Mouse (Mus musculus) adrenal gland (tissue): ENCODE measurements around the gene Foxp1.

ENCODE experiments used
- intact Hi-C: fragments of 180-260 bp; cut with DNase I; formaldehyde crosslinking; loops from one replicate; pipeline ENCODE4 v1.15.1; 2025

Gene Foxp1

GRCm38 (mm10) chr6:99188366-99189216, 333.9 kb downstream of the Foxp1 start:
- intact Hi-C loops, result no loop called here

GRCm38 (mm10) chr6:99187914-99188313, 334.6 kb downstream of the Foxp1 start:
- intact Hi-C loops, result no loop called here

DNA sequence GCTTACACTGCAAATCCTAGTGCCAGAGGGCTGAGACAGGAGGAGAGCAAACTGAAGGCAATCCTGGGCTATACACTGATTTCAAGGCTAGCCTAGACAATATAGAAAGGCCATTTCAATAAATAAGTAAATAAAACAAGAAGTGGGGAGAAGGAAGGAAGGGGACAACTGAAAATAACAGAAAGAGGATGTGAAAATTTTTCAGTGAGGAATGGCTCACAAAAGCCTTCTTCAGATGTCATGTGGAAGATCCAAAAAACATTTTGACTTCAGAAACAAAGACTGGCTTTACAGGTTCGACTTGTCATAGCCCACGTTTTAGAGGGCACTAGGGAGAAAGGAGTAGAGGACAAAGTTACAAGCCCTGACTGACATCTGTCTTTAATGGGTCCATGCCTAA, 335.1 kb downstream of the Foxp1 start:
- intact Hi-C loops, result no loop called here

- intact Hi-C loops, result no loop called here
These were observed 336.0 kb downstream of the Foxp1 start for GRCm38 (mm10) chr6:99186569-99186968.

DNA sequence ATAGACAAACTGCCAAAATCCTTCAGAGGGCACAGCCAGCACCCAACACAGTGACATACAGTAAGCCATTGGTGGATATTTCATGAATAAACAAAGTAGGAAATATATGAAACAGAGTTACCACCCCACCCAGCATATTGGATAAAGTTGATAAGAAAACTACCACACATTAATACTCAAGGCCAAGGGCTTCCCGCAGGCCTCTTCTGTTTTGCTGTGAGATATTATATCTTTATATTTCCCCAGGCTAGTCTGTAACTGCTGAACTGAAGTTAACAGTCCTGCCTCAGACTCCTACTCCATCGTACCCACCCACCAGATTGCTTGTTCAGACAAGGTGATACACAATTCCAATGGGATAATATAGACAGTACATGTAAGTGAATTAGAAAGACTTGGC, 336.7 kb downstream of the Foxp1 start:
- intact Hi-C loops, result no loop called here

DNA sequence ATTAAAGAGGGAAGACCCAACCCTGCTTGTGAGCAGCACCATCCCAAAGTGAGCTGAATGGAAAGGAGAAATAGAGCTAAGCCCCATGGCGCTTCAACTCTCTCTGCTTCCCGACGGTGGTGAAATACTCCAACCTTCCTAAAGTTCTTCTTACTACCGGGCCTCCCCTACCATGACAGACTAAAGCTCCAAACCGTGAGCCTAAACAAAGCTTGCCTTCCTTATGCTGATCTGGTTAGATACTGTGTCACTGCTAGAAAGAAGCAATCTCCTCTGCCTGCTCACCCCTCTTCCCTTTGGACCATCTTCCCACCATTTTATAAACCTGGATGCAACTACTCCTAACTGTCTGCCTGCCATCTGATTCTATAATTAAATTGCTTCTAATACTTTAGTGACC, 338.5 kb downstream of the Foxp1 start:
- intact Hi-C loops, result no loop called here

DNA sequence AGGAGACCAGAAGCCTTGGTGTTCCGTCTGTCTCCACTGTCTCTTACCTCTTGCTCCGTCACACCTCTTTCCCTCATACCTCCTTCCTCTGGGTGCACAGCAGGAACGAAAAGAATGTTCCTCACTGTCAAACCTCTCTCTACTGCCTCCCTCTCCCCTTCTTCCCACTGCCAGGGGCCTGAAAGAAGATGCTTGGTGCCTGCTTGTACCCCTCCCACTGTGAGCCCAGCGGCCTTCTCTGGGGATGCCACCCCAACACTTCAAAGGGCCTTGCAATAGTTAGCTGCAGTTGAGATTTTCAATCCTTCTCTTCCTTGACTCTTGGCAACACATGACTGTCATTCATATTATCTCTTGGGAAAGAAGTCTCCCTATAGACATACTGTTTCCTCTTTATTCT, 339.7 kb downstream of the Foxp1 start:
- intact Hi-C loops, result no loop called here

DNA sequence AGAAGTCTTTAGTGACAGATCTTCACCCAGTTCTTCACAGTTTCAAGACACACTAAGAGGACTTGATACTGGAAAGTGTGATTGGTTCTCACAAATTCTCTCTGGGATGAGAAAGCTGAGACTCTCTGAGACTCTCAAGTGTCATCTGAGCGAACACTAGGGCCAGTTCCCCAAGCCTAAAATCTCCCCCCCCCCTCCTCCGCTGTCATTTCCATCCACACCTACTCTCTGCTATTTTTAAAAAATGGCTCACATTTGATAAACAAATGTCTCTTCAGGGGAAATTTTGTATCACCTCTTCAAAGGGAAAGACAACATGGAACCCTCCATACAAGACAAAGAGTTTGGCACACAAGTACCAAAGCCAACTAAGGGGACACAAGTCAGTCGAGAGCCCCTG, 346.3 kb downstream of the Foxp1 start:
- intact Hi-C loops, result no loop called here

DNA sequence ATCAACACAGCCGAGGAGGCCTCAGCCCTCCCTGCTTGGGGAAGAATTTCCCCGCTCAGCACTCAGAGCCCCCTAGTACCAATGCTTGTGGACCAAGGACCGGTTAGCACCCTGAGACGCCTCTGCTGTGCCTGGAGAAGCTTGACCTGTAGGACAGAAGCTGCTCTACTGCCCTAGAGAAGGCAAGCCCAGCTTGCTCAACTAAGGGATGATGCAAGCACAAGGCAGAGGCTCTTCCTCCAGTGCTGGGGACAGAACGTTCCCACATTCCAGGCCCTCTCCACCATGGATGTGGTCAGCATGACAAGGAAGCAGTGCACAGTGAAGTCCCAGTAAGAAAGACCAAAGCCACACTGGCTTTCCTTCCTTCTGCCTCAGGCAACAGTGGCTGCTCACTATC, 347.1 kb downstream of the Foxp1 start:
- intact Hi-C loops, result no loop called here

DNA sequence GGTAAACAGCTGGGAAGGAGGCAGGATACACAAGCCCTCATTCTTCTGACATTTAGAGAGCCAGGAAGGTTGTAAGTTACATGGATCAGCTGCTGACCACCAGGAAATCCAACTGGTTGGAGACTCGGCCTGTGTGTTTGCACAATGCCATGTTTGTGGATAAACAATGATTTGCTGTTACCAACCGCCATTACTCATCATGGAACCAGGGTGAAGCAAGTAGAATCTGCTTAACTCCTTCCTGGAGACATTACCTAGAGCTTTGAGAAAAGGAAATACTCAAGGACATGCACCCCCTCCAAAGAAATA, 348.7 kb downstream of the Foxp1 start:
- intact Hi-C loops, result no loop called here

- intact Hi-C loops, result no loop called here
These were observed 349.2 kb downstream of the Foxp1 start for GRCm38 (mm10) chr6:99173066-99173901.

- intact Hi-C loops, result no loop called here
These were observed 349.9 kb downstream of the Foxp1 start for GRCm38 (mm10) chr6:99172589-99172986.

- intact Hi-C loops, result no loop called here
These were observed 350.5 kb downstream of the Foxp1 start for GRCm38 (mm10) chr6:99171901-99172588.

- intact Hi-C loops, result no loop called here
These were observed 351.2 kb downstream of the Foxp1 start for GRCm38 (mm10) chr6:99171281-99171825.

DNA sequence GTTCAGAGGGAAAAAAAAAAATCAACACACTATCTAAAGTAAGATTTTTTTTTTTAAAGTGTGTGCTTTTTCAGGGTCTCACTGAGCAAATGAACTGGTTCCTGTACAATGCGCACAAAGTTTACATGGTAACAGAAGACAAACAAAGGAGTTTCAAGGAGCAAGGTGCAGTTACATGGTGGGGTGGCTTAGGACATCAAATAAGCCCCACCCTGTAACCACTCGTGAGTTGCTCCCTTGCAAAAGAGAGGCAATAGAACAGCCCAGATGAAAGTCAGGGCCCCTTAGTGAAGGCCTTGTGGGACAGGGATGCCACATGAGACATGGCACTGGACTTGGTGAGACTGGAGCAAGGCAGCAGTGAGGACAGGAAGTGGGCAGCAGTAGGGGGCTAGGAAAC, 353.8 kb downstream of the Foxp1 start:
- intact Hi-C loops, result no loop called here

DNA sequence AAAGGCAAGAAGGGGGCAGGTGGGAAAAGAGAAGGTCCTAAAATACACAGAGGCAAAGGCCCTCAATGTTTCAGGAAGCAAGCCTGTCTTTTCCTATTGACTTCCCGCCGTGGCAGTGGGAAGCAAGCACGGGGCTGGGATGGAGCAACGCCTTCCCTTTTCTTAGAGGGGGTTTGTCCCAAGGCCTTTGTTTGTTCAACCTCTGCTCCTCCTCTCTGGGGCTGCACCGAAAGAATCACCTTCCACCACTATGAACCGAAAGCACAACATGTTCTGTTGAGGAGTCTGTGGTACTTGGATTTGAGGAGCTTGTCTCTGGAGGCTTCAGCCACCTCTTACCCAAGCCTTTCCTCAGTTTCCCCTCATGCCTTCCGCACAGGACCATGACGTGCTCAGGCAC, 355.5 kb downstream of the Foxp1 start:
- intact Hi-C loops, result no loop called here

DNA sequence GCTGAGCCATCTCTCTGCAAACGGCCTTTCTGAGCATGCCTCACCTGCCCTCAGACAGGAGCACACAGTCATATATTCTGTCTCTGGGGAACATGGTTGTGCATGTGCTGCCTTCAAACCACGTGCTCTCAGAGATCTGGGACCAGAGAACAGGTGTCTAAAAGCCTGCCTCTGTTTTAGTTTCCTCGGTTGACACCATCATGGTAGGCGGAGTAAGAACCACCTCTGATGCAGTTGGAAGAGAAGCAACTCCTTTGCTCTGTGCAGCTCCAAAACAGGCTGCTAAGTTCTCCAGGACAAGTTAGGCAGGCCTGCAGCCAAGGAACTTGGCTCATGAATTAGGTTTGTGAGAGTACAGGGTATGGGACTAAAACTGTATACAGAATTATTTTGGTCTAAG, 356.4 kb downstream of the Foxp1 start:
- intact Hi-C loops, result no loop called here

- intact Hi-C loops, result no loop called here
These were observed 357.8 kb downstream of the Foxp1 start for GRCm38 (mm10) chr6:99164760-99165159.

GRCm38 (mm10) chr6:99162716-99163115, 359.8 kb downstream of the Foxp1 start:
- intact Hi-C loops, result no loop called here

- intact Hi-C loops, result no loop called here
These were observed 362.2 kb downstream of the Foxp1 start for GRCm38 (mm10) chr6:99160348-99160693.

DNA sequence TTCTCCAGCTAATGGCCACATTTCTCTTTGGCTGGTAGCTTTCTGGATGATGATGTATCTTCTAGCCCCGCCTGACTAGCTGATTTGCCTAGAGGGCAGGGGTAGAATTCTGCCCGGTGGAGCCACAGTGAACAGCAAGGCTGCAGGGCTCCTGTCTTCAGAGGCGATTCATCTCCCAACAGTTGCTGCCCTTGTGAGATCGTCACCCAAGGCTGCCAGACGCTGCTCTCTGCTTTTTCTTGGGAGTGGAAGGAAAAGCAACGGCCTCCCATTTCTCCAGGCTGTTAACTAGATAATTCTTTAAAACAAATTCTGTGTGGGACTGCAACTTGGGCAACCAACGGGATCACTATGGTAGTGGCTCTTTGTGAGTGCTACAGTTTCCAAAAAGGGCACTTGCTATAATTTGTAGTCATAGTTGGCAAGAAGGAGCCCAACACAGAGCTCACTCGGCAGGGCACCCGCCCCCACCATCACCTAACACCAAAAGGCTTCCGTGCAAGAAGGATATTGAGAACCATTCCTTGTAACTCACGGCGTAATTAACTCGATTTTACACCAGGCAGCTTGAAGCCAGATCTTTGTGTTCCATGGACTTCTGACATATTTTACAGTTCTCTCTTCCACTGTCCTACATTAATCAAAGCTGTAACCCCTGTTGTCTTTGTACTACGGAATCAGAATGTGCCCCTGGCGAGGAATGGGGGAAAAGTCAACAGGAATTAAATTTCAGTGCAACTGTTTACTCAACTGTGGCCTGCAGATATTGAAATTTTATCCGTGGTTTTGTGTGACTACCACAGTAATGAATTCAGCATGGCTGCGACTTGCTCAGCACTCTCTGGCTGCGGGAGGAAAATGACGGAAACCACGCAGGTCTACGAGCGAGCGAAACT, 362.8 kb downstream of the Foxp1 start:
- intact Hi-C loops, result no loop called here
